Mouse (Mus musculus) neural tube, embryonic 11.5 days (tissue): ENCODE measurements around the gene Haus4. TPM values are rescaled to one million over a fixed set of nuclear protein-coding genes. Genes with fewer than 3 reads are reported as not detected.

Experiments used
- ATAC-seq: fragments of 200-750 bp; cut with Nextera tagmentation; 2 replicates; pipeline ENCODE4 v1.8.0; 2017; ENCODE audit warnings: moderate number of reproducible peaks, mild to moderate bottlenecking, moderate TSS enrichment, moderate library complexity; ENCODE audit not compliant: insufficient read depth, low FRiP score, low TSS enrichment
- DNase-seq: peaks from one replicate; pipeline ENCODE4 v3.0.0-alpha.2; 2015; ENCODE audit warnings: low spot score
- H3K27ac ChIP-seq: fragments of 300-500 bp; sonication (generic); 2 replicates; pipeline ENCODE4 v1.5.1; 2014; ENCODE audit warnings: low read depth, mild to moderate bottlenecking, low read length
- H3K27me3 ChIP-seq: fragments of 300-500 bp; sonication (generic); 2 replicates; pipeline ENCODE4 v1.6.1; 2014; ENCODE audit warnings: mild to moderate bottlenecking, low read length, mixed read lengths; ENCODE audit not compliant: control insufficient read depth, insufficient read depth
- H3K36me3 ChIP-seq: fragments of 300-500 bp; sonication (generic); 2 replicates; pipeline ENCODE4 v1.6.1; 2014; ENCODE audit warnings: mild to moderate bottlenecking, low read length, moderate library complexity, mixed read lengths; ENCODE audit not compliant: control insufficient read depth, insufficient read depth
- H3K4me1 ChIP-seq: fragments of 300-500 bp; sonication (generic); 2 replicates; pipeline ENCODE4 v1.6.1; 2014; ENCODE audit warnings: low read length, mixed read lengths; ENCODE audit not compliant: control insufficient read depth, insufficient read depth
- H3K4me2 ChIP-seq: fragments of 300-500 bp; sonication (generic); 2 replicates; pipeline ENCODE4 v1.6.1; 2014; ENCODE audit warnings: low read depth, mild to moderate bottlenecking, moderate library complexity
- H3K4me3 ChIP-seq: fragments of 300-500 bp; sonication (generic); 2 replicates; pipeline ENCODE4 v1.5.1; 2014; ENCODE audit warnings: low read depth, low read length
- H3K9ac ChIP-seq: fragments of 300-500 bp; sonication (generic); 2 replicates; pipeline ENCODE4 v1.6.1; 2014; ENCODE audit warnings: mild to moderate bottlenecking, low read length
- H3K9me3 ChIP-seq: fragments of 300-500 bp; sonication (generic); 2 replicates; pipeline ENCODE4 v1.6.1; 2016; ENCODE audit warnings: low read length; ENCODE audit not compliant: control insufficient read depth
- WGBS: fragments of 180-500 bp; shearing (Covaris S2); extraction: QIAGEN DNeasy Blood & Tissue Kit; methylation state at CpG from one replicate; pipeline ENCODE4 v1.1.7; 2014; 5-methylcytosine and 5-hydroxymethylcytosine counted together
- polyA plus RNA-seq: library from polyadenylated mRNA; unstranded; fragments of >200 nt; fragmentation: Nextera tagmentation; extraction: Ambion mirVana; gene quantifications from 2 replicates; pipeline ENCODE4 v1.2.1, GENCODE M21; 2014

Gene Haus4
- polyA plus RNA-seq, 1 experiment from 2014 or later = 36.7 TPM

GRCm38 (mm10) chr14:54493236-54493635 lies 61.2 kb downstream of the Haus4 start:
- H3K27ac ChIP-seq = no peak overlapping the region
- 97% methylated on average over 5 of the region's 5 CpGs for WGBS
- H3K9me3 ChIP-seq = no peaks in the 10 kb centered on the region
- no peaks in the 10 kb centered on the region for H3K4me1 ChIP-seq
- no peak overlapping the region for H3K4me3 ChIP-seq
- no peak for ATAC-seq
- no peak overlapping the region for H3K4me2 ChIP-seq
- H3K27me3 ChIP-seq = no peaks in the 10 kb centered on the region
- H3K9ac ChIP-seq = no peak overlapping the region
- no peaks in the 10 kb centered on the region for H3K36me3 ChIP-seq
- DNase-seq = no peak

- Histone ChIP-seq H3K9ac (no peak overlapping the region), H3K27ac (no peak overlapping the region), H3K4me2 (no peak overlapping the region), H3K9me3 (no peaks in the 10 kb centered on the region), H3K36me3 (no peaks in the 10 kb centered on the region), H3K27me3 (no peaks in the 10 kb centered on the region), H3K4me3 (no peak overlapping the region), H3K4me1 (no peaks in the 10 kb centered on the region)
- WGBS = 68% methylated on average over 18 of the region's 18 CpGs
- ATAC-seq (no peak), DNase-seq (no peak)
These were observed 61.9 kb downstream of the Haus4 start for GRCm38 (mm10) chr14:54492345-54493131.

Other genes starting within 250 kb of the Haus4 start
- gene Oxa1l, start 193.8 kb downstream of the Haus4 start, polyA plus RNA-seq = 49.8 and 53.0 TPM in 2 replicates
- 4.5 and 4.8 TPM in 2 replicates for gene Slc7a7, start 136.8 kb downstream of the Haus4 start, polyA plus RNA-seq
- 190 and 216 TPM in 2 replicates for gene Mrpl52, start 127.7 kb downstream of the Haus4 start, polyA plus RNA-seq
- 69.6 and 70.6 TPM in 2 replicates for gene Mmp14, start 123.0 kb downstream of the Haus4 start, polyA plus RNA-seq
- 24.5 and 26.6 TPM in 2 replicates for gene Lrp10, start 90.5 kb downstream of the Haus4 start, polyA plus RNA-seq
- 23.3 and 26.2 TPM in 2 replicates for gene Rem2, start 78.5 kb downstream of the Haus4 start, polyA plus RNA-seq
- 124 and 126 TPM in 2 replicates for gene Prmt5, start 37.1 kb downstream of the Haus4 start, polyA plus RNA-seq
- 27.9 TPM in 2 replicates for gene Ajuba, start 22.9 kb upstream of the Haus4 start, polyA plus RNA-seq
- gene 4931414P19Rik, start 51.4 kb upstream of the Haus4 start, polyA plus RNA-seq = 8.1 and 8.9 TPM in 2 replicates
- gene Psmb5, start 63.4 kb upstream of the Haus4 start, polyA plus RNA-seq = 444 and 470 TPM in 2 replicates
- 0.08 TPM in 1 of 2 replicates, not detected in the other for gene Psmb11, start 66.8 kb upstream of the Haus4 start, polyA plus RNA-seq
- gene Gm17606, start 86.3 kb upstream of the Haus4 start, polyA plus RNA-seq = not detected in 2 replicates
- 6.8 and 9.7 TPM in 2 replicates for gene Cdh24, start 86.7 kb upstream of the Haus4 start, polyA plus RNA-seq
- 94.3 and 103 TPM in 2 replicates for gene 1700123O20Rik, start 131.6 kb upstream of the Haus4 start, polyA plus RNA-seq
- gene Acin1, start 132.3 kb upstream of the Haus4 start, polyA plus RNA-seq = 118 and 122 TPM in 2 replicates
- 0.16 and 0.30 TPM in 2 replicates for gene Gm29776, start 144.2 kb upstream of the Haus4 start, polyA plus RNA-seq
- 0.26 TPM in 1 of 2 replicates, not detected in the other for gene Cebpe, start 157.6 kb upstream of the Haus4 start, polyA plus RNA-seq
- 3.2 and 3.4 TPM in 2 replicates for gene Slc7a8, start 227.3 kb upstream of the Haus4 start, polyA plus RNA-seq